Mouse (Mus musculus) ES-Bruce4 (cell line): ENCODE results near the gene Rarres1. TPM values are rescaled to one million over a fixed set of nuclear protein-coding genes. Genes with fewer than 3 reads are reported as not detected.

Source experiments
- H3K27ac ChIP-seq: 2 replicates; pipeline ENCODE4 v1.5.1; 2012; ENCODE audit warnings: low read length, inconsistent platforms; ENCODE audit not compliant: insufficient read depth
- H3K27me3 ChIP-seq: 2 replicates; pipeline ENCODE4 v1.6.1; 2012; ENCODE audit warnings: mild to moderate bottlenecking, low read length, inconsistent platforms; ENCODE audit not compliant: control insufficient read depth, poor library complexity, insufficient read depth, severe bottlenecking
- H3K36me3 ChIP-seq: 2 replicates; pipeline ENCODE4 v1.6.1; 2012; ENCODE audit warnings: inconsistent platforms, mild to moderate bottlenecking, low read length, moderate library complexity; ENCODE audit not compliant: control insufficient read depth, poor library complexity, insufficient read depth, severe bottlenecking
- H3K4me1 ChIP-seq: one replicate; pipeline ENCODE4 v1.8.1; 2011; ENCODE audit warnings: low read length; ENCODE audit not compliant: control insufficient read depth, insufficient read depth
- H3K4me3 ChIP-seq: 2 replicates; pipeline ENCODE4 v1.5.1; 2011; ENCODE audit warnings: low read depth, mild to moderate bottlenecking, low read length
- H3K9ac ChIP-seq: 2 replicates; pipeline ENCODE4 v1.6.1; 2012; ENCODE audit warnings: low read depth, mild to moderate bottlenecking, inconsistent platforms; ENCODE audit not compliant: poor library complexity, severe bottlenecking
- H3K9me3 ChIP-seq: replicated peaks from 2 replicates; pipeline ENCODE4 v1.6.1; 2012; ENCODE audit warnings: mild to moderate bottlenecking, low read length, inconsistent platforms; ENCODE audit not compliant: control insufficient read depth, poor library complexity, insufficient read depth, severe bottlenecking
- CTCF ChIP-seq: IDR thresholded peaks from one replicate; pipeline ENCODE4 v1.8.1; 2011; ENCODE audit warnings: low read depth, low read length
- EP300 ChIP-seq: IDR thresholded peaks from 2 replicates; pipeline ENCODE4 v1.6.1; 2011; ENCODE audit warnings: low read depth, low read length; ENCODE audit not compliant: insufficient read depth
- POLR2A ChIP-seq: IDR thresholded peaks from one replicate; pipeline ENCODE4 v1.8.1; 2011; ENCODE audit warnings: low read length; ENCODE audit not compliant: insufficient read depth
- polyA plus RNA-seq: library from polyadenylated mRNA; stranded (reverse); fragments of >200 nt; gene quantifications from 2 replicates; pipeline ENCODE4 v1.2.4, GENCODE M21; 2011; ENCODE audit warnings: low read depth; ENCODE audit not compliant: missing spikeins, insufficient read depth, insufficient read length

Gene Rarres1
- polyA plus RNA-seq, 1 experiment, result not detected

- Histone ChIP-seq H3K9me3 (no peaks in the 10 kb centered on the region), H3K27ac (no peak overlapping the region), H3K27me3 (no peaks in the 10 kb centered on the region), H3K9ac (no peak overlapping the region), H3K4me1 (no peaks in the 10 kb centered on the region), H3K36me3 (no peaks in the 10 kb centered on the region), H3K4me3 (no peak overlapping the region)
- TF ChIP-seq EP300 (no peak), POLR2A (no peak), CTCF (no peak)
Observed at GRCm38 (mm10) chr3:67553927-67554448, 38.7 kb upstream of the Rarres1 start.

GRCm38 (mm10) chr3:67553281-67553680, 38.0 kb upstream of the Rarres1 start:
- no peak overlapping the region for H3K9ac ChIP-seq

GRCm38 (mm10) chr3:67551193-67551592, 35.9 kb upstream of the Rarres1 start:
- Histone ChIP-seq H3K36me3 (no peaks in the 10 kb centered on the region), H3K27ac (no peak overlapping the region), H3K9me3 (no peaks in the 10 kb centered on the region), H3K4me1 (no peaks in the 10 kb centered on the region), H3K4me3 (no peak overlapping the region), H3K9ac (no peak overlapping the region), H3K27me3 (no peaks in the 10 kb centered on the region)
- TF ChIP-seq EP300 (no peak), POLR2A (no peak), CTCF (no peak)

More at GRCm38 (mm10) chr3:67553281-67553680, 38.0 kb upstream of the Rarres1 start:
- TF ChIP-seq EP300 (no peak), POLR2A (no peak), CTCF (no peak)
- Histone ChIP-seq H3K4me3 (no peak overlapping the region), H3K9me3 (no peaks in the 10 kb centered on the region), H3K4me1 (no peaks in the 10 kb centered on the region), H3K27ac (no peak overlapping the region), H3K27me3 (no peaks in the 10 kb centered on the region), H3K36me3 (no peaks in the 10 kb centered on the region)

- peaks cover 1% of the 10 kb centered on the region; the same call in 1 of the 2 replicates for H3K27me3 ChIP-seq
- no peak overlapping the region for H3K9ac ChIP-seq
- no peak for TF ChIP-seq CTCF
- no peak for TF ChIP-seq POLR2A
- TF ChIP-seq EP300, result no peak
- H3K27ac ChIP-seq, result no peak overlapping the region
- no peaks in the 10 kb centered on the region for H3K9me3 ChIP-seq
- H3K4me1 ChIP-seq, result no peaks in the 10 kb centered on the region
- H3K36me3 ChIP-seq, result no peaks in the 10 kb centered on the region
- no peak overlapping the region for H3K4me3 ChIP-seq
Observed at GRCm38 (mm10) chr3:67543630-67544029, 28.3 kb upstream of the Rarres1 start.

GRCm38 (mm10) chr3:67524768-67525167, 9.4 kb upstream of the Rarres1 start:
- no peaks in the 10 kb centered on the region for H3K36me3 ChIP-seq
- no peak overlapping the region for H3K27ac ChIP-seq
- H3K27me3 ChIP-seq, result no peaks in the 10 kb centered on the region
- no peak overlapping the region for H3K9ac ChIP-seq
- TF ChIP-seq POLR2A (no peak), EP300 (no peak), CTCF (no peak)
- H3K4me3 ChIP-seq, result no peak overlapping the region
- no peaks in the 10 kb centered on the region for H3K9me3 ChIP-seq
- no peaks in the 10 kb centered on the region for H3K4me1 ChIP-seq

GRCm38 (mm10) chr3:67522709-67523108, 7.4 kb upstream of the Rarres1 start:
- Histone ChIP-seq H3K9me3 (no peaks in the 10 kb centered on the region), H3K4me1 (no peaks in the 10 kb centered on the region), H3K27ac (no peak overlapping the region), H3K27me3 (no peaks in the 10 kb centered on the region), H3K36me3 (no peaks in the 10 kb centered on the region), H3K9ac (no peak overlapping the region), H3K4me3 (no peak overlapping the region)
- TF ChIP-seq POLR2A (no peak), EP300 (no peak), CTCF (no peak)
